Mouse (Mus musculus): Measurements from ENCODE around the gene Nos3. TPM values are rescaled to one million over a fixed set of nuclear protein-coding genes. Genes with fewer than 3 reads are reported as not detected.

Gene Nos3
- polyA plus RNA-seq (2012; rRNA removed): 24.5 and 26.5 TPM in 2 replicates

GRCm38 (mm10) chr5:24364508-24364907 is at the start of gene Nos3:
TSS of gene Nos3 (plus strand) at chr5:24364810.

GRCm38 (mm10) chr5:24351278-24351677 is 13.3 kb upstream of the Nos3 start, which contains the start of gene Kcnh2:
TSS of gene Kcnh2 (minus strand) at chr5:24351604.

GRCm38 (mm10) chr5:24391864-24392263 is 27.3 kb downstream of the Nos3 start, which contains the start of gene Atg9b:
TSS of gene Atg9b (minus strand) at chr5:24392143.

GRCm38 (mm10) chr5:24393392-24393997 is 28.9 kb downstream of the Nos3 start, which contains the start of gene Abcb8:
TSS of gene Abcb8 (plus strand) at chr5:24393663.

GRCm38 (mm10) chr5:24413042-24413693 is 48.6 kb downstream of the Nos3 start, which contains the start of gene Asic3:
TSS of gene Asic3 (plus strand) at chr5:24413392.

GRCm38 (mm10) chr5:24423129-24424003 is 58.8 kb downstream of the Nos3 start, which contains the start of the genes Cdk5 and Slc4a2:
TSS of gene Cdk5 (minus strand) at chr5:24423530.
TSS of gene Slc4a2 (plus strand) at chr5:24423837.

Other genes with a start within 250 kb of the Nos3 start
- 5.9 and 7.2 TPM in 2 replicates for gene Nupl2, start 199.8 kb upstream of the Nos3 start, polyA plus RNA-seq (2012; rRNA removed)
- gene Kcnh2, start 13.2 kb upstream of the Nos3 start, polyA plus RNA-seq (2012; rRNA removed): 180 TPM in 2 replicates
- 5.5 and 13.3 TPM in 2 replicates for gene Atg9b, start 27.3 kb downstream of the Nos3 start, polyA plus RNA-seq (2012; rRNA removed)
- 83.5 and 96.0 TPM in 2 replicates for gene Abcb8, start 28.9 kb downstream of the Nos3 start, polyA plus RNA-seq (2012; rRNA removed)
- 1.0 and 1.2 TPM in 2 replicates for gene Asic3, start 48.6 kb downstream of the Nos3 start, polyA plus RNA-seq (2012; rRNA removed)
- gene Cdk5, start 58.7 kb downstream of the Nos3 start, polyA plus RNA-seq (2012; rRNA removed): 117 and 118 TPM in 2 replicates
- 124 and 127 TPM in 2 replicates for gene Slc4a2, start 59.0 kb downstream of the Nos3 start, polyA plus RNA-seq (2012; rRNA removed)
- 290 and 311 TPM in 2 replicates for gene Fastk, start 80.5 kb downstream of the Nos3 start, polyA plus RNA-seq (2012; rRNA removed)
- 68.9 and 72.3 TPM in 2 replicates for gene Tmub1, start 83.0 kb downstream of the Nos3 start, polyA plus RNA-seq (2012; rRNA removed)
- 143 and 150 TPM in 2 replicates for gene Agap3, start 87.4 kb downstream of the Nos3 start, polyA plus RNA-seq (2012; rRNA removed)
- 0.03 and 0.07 TPM in 2 replicates for gene Gbx1, start 162.4 kb downstream of the Nos3 start, polyA plus RNA-seq (2012; rRNA removed)
- 2.6 and 5.2 TPM in 2 replicates for gene Asb10, start 176.2 kb downstream of the Nos3 start, polyA plus RNA-seq (2012; rRNA removed)
- gene 4931409K22Rik, start 192.0 kb downstream of the Nos3 start, polyA plus RNA-seq (2012; rRNA removed): not detected in 2 replicates
- 77.2 and 82.0 TPM in 2 replicates for gene Abcf2, start 212.7 kb downstream of the Nos3 start, polyA plus RNA-seq (2012; rRNA removed)
- gene Chpf2, start 221.9 kb downstream of the Nos3 start, polyA plus RNA-seq (2012; rRNA removed): 52.7 and 74.0 TPM in 2 replicates